Mouse (Mus musculus) hindbrain, embryonic 11.5 days (tissue): ENCODE measurements at regions not wholly inside any gene's neighbourhood (a gene's known extent, or its start where the extent isn't known, plus 50 kb on each side); places are given as distances from the start of the nearest gene placed in this dataset.

Source experiments
- ATAC-seq: fragments of 200-750 bp; cut with Nextera tagmentation; 2 replicates; pipeline ENCODE4 v1.8.0; 2017; ENCODE audit warnings: mild to moderate bottlenecking, moderate TSS enrichment, moderate library complexity; ENCODE audit not compliant: low FRiP score
- DNase-seq: peaks from one replicate; pipeline ENCODE4 v3.0.0-alpha.2; 2015; ENCODE audit warnings: low spot score
- H3K27ac ChIP-seq: fragments of 300-500 bp; sonication (generic); 2 replicates; pipeline ENCODE4 v1.5.1; 2014; ENCODE audit warnings: mild to moderate bottlenecking, low read depth, low read length
- H3K27me3 ChIP-seq: fragments of 300-500 bp; sonication (generic); 2 replicates; pipeline ENCODE4 v1.6.1; 2014; ENCODE audit warnings: mild to moderate bottlenecking, low read length, moderate library complexity, mixed read lengths; ENCODE audit not compliant: control insufficient read depth, insufficient read depth
- H3K36me3 ChIP-seq: fragments of 300-500 bp; sonication (generic); 2 replicates; pipeline ENCODE4 v1.6.1; 2014; ENCODE audit warnings: mild to moderate bottlenecking, low read length, moderate library complexity, mixed read lengths; ENCODE audit not compliant: control insufficient read depth, insufficient read depth
- H3K4me1 ChIP-seq: fragments of 300-500 bp; sonication (generic); replicated peaks from 2 replicates; pipeline ENCODE4 v1.6.1; 2014; ENCODE audit warnings: low read length, mixed read lengths; ENCODE audit not compliant: control insufficient read depth, insufficient read depth
- H3K4me2 ChIP-seq: fragments of 300-500 bp; sonication (generic); replicated peaks from 2 replicates; pipeline ENCODE4 v1.6.1; 2014; ENCODE audit warnings: mild to moderate bottlenecking, low read depth, low read length
- H3K4me3 ChIP-seq: fragments of 300-500 bp; sonication (generic); 2 replicates; pipeline ENCODE4 v1.5.1; 2014; ENCODE audit warnings: low read depth, low read length
- H3K9ac ChIP-seq: fragments of 300-500 bp; sonication (generic); 2 replicates; pipeline ENCODE4 v1.6.1; 2014; ENCODE audit warnings: low read depth, low read length
- H3K9me3 ChIP-seq: fragments of 300-500 bp; sonication (generic); 2 replicates; pipeline ENCODE4 v1.6.1; 2016; ENCODE audit warnings: low read length; ENCODE audit not compliant: control insufficient read depth
- WGBS: fragments of 180-500 bp; shearing (Covaris S2); extraction: QIAGEN DNeasy Blood & Tissue Kit; methylation state at CpG from one replicate; pipeline ENCODE4 v1.1.7; 2014; 5-methylcytosine and 5-hydroxymethylcytosine counted together

GRCm38 (mm10) chr1:61525881-61526280 is 112.7 kb upstream of the Pard3b start:
- Histone ChIP-seq H3K27ac (no peak overlapping the region), H3K4me3 (no peak overlapping the region), H3K4me1 (peaks cover 3% of the 10 kb centered on the region; the same call in 1 of the 2 replicates), H3K4me2 (no peak overlapping the region), H3K27me3 (no peaks in the 10 kb centered on the region), H3K36me3 (no peaks in the 10 kb centered on the region), H3K9ac (no peak overlapping the region), H3K9me3 (no peaks in the 10 kb centered on the region)
- 89% methylated on average over 8 of the region's 8 CpGs for WGBS
- DNase-seq, result no peak
- no peak for ATAC-seq

GRCm38 (mm10) chr1:61528757-61529156 is 109.9 kb upstream of the Pard3b start:
- Histone ChIP-seq H3K27ac (no peak overlapping the region), H3K9me3 (no peaks in the 10 kb centered on the region), H3K36me3 (no peaks in the 10 kb centered on the region)

GRCm38 (mm10) chr1:61530166-61530565 is 108.5 kb upstream of the Pard3b start:
- Histone ChIP-seq H3K36me3 (no peaks in the 10 kb centered on the region), H3K4me2 (no peak overlapping the region), H3K27me3 (no peaks in the 10 kb centered on the region), H3K4me1 (peaks cover 5% of the 10 kb centered on the region; the same call in 1 of the 2 replicates), H3K27ac (no peak overlapping the region), H3K9me3 (no peaks in the 10 kb centered on the region), H3K9ac (no peak overlapping the region), H3K4me3 (no peak overlapping the region)
- peak; percentile 50 for DNase-seq
- 22% methylated on average over 3 of the region's 3 CpGs for WGBS
- ATAC-seq, result no peak

More at GRCm38 (mm10) chr1:61528757-61529156, 109.9 kb upstream of the Pard3b start:
- 86% methylated on average over 15 of the region's 15 CpGs for WGBS
- H3K4me2 ChIP-seq, result no peak overlapping the region
- no peaks in the 10 kb centered on the region for H3K27me3 ChIP-seq
- DNase-seq, result no peak
- H3K9ac ChIP-seq, result no peak overlapping the region
- no peak overlapping the region for H3K4me3 ChIP-seq
- no peak for ATAC-seq
- H3K4me1 ChIP-seq, result peaks cover 5% of the 10 kb centered on the region; the same call in 1 of the 2 replicates

- H3K4me2 ChIP-seq, result no peak overlapping the region
- H3K4me1 ChIP-seq, result peaks cover 5% of the 10 kb centered on the region; the same call in 1 of the 2 replicates
- 36% methylated on average over 5 of the region's 5 CpGs for WGBS
- peak; percentile 52 for DNase-seq
- no peak overlapping the region for H3K4me3 ChIP-seq
- H3K36me3 ChIP-seq, result no peaks in the 10 kb centered on the region
- H3K9ac ChIP-seq, result no peak overlapping the region
- ATAC-seq, result peak; percentile 74; the same call in 1 of the 2 replicates
- no peaks in the 10 kb centered on the region for H3K27me3 ChIP-seq
- no peaks in the 10 kb centered on the region for H3K9me3 ChIP-seq
- no peak overlapping the region for H3K27ac ChIP-seq
Measured at GRCm38 (mm10) chr1:61531487-61531886, 107.1 kb upstream of the Pard3b start.

- Histone ChIP-seq H3K9me3 (no peaks in the 10 kb centered on the region), H3K4me1 (no peaks in the 10 kb centered on the region), H3K27me3 (no peaks in the 10 kb centered on the region), H3K9ac (no peak overlapping the region), H3K36me3 (no peaks in the 10 kb centered on the region), H3K4me3 (no peak overlapping the region), H3K27ac (no peak overlapping the region), H3K4me2 (no peak overlapping the region)
- no peak for DNase-seq
- 88% methylated on average over 3 of the region's 3 CpGs for WGBS
- ATAC-seq, result no peak
Measured at GRCm38 (mm10) chr1:61540081-61540480, 98.5 kb upstream of the Pard3b start.

GRCm38 (mm10) chr1:61541166-61541565 is 97.5 kb upstream of the Pard3b start:
- WGBS, result 96% methylated on average over 4 of the region's 4 CpGs
- no peak overlapping the region for H3K4me3 ChIP-seq
- ATAC-seq, result no peak
- no peak overlapping the region for H3K4me2 ChIP-seq
- H3K4me1 ChIP-seq, result no peaks in the 10 kb centered on the region
- H3K27me3 ChIP-seq, result no peaks in the 10 kb centered on the region
- no peak for DNase-seq
- H3K36me3 ChIP-seq, result no peaks in the 10 kb centered on the region
- no peaks in the 10 kb centered on the region for H3K9me3 ChIP-seq
- H3K9ac ChIP-seq, result no peak overlapping the region
- no peak overlapping the region for H3K27ac ChIP-seq

- no peak overlapping the region for H3K4me3 ChIP-seq
- H3K4me1 ChIP-seq, result no peaks in the 10 kb centered on the region
- H3K27ac ChIP-seq, result no peak overlapping the region
- no peak overlapping the region for H3K9ac ChIP-seq
- WGBS, result 81% methylated on average over 21 of the region's 21 CpGs
- H3K9me3 ChIP-seq, result no peaks in the 10 kb centered on the region
- ATAC-seq, result peak; percentile 27; the same call in 1 of the 2 replicates
- H3K27me3 ChIP-seq, result no peaks in the 10 kb centered on the region
- H3K4me2 ChIP-seq, result no peak overlapping the region
- DNase-seq, result peak; percentile 21
- no peaks in the 10 kb centered on the region for H3K36me3 ChIP-seq
Measured at GRCm38 (mm10) chr1:61552577-61553517, 85.8 kb upstream of the Pard3b start.

GRCm38 (mm10) chr1:61559514-61559913 is 79.1 kb upstream of the Pard3b start:
- no peaks in the 10 kb centered on the region for H3K9me3 ChIP-seq
- H3K4me3 ChIP-seq, result no peak overlapping the region
- 82% methylated on average over 2 of the region's 2 CpGs for WGBS
- H3K27ac ChIP-seq, result no peak overlapping the region
- ATAC-seq, result no peak
- no peaks in the 10 kb centered on the region for H3K4me1 ChIP-seq
- no peaks in the 10 kb centered on the region for H3K27me3 ChIP-seq
- H3K36me3 ChIP-seq, result no peaks in the 10 kb centered on the region
- DNase-seq, result no peak
- H3K4me2 ChIP-seq, result no peak overlapping the region
- no peak overlapping the region for H3K9ac ChIP-seq

GRCm38 (mm10) chr1:61562091-61562490 is 76.5 kb upstream of the Pard3b start:
- no peak for DNase-seq
- H3K9ac ChIP-seq, result no peak overlapping the region
- no peaks in the 10 kb centered on the region for H3K27me3 ChIP-seq
- no peaks in the 10 kb centered on the region for H3K4me1 ChIP-seq
- no peak for ATAC-seq
- WGBS, result 86% methylated on average over 2 of the region's 2 CpGs
- H3K27ac ChIP-seq, result no peak overlapping the region
- H3K4me3 ChIP-seq, result no peak overlapping the region
- no peaks in the 10 kb centered on the region for H3K36me3 ChIP-seq
- no peak overlapping the region for H3K4me2 ChIP-seq
- H3K9me3 ChIP-seq, result no peaks in the 10 kb centered on the region
